Mouse (Mus musculus) heart, embryonic 14.5 days (tissue): ENCODE measurements around the gene Tmem110. TPM values are rescaled to one million over a fixed set of nuclear protein-coding genes. Genes with fewer than 3 reads are reported as not detected.

Experiments
- ATAC-seq: fragments of 200-750 bp; cut with Nextera tagmentation; 2 replicates; pipeline ENCODE4 v1.8.0; 2017; ENCODE audit warnings: low read depth, moderate TSS enrichment; ENCODE audit not compliant: insufficient number of reproducible peaks, insufficient read depth, low FRiP score
- H3K27ac ChIP-seq, 2 experiments: fragments of 200-500 bp in 1 of 2; fragments of 300-500 bp in 1 of 2; sonication (generic) in 1 of 2; replicated peaks in 1 of 2; 2 replicates each; pipeline ENCODE4 v1.5.1; 2012 to 2014; ENCODE audit warnings: low read depth in 2 of 2, low read length in 2 of 2, control low read depth in 1 of 2, mild to moderate bottlenecking in 1 of 2, mixed read lengths in 1 of 2; ENCODE audit not compliant: control insufficient read depth in 1 of 2, insufficient read depth in 1 of 2
- H3K27me3 ChIP-seq: fragments of 300-500 bp; sonication (generic); 2 replicates; pipeline ENCODE4 v1.6.1; 2014; ENCODE audit warnings: mild to moderate bottlenecking, low read length, control low read depth; ENCODE audit not compliant: control insufficient read depth, insufficient read depth
- H3K36me3 ChIP-seq: fragments of 300-500 bp; sonication (generic); 2 replicates; pipeline ENCODE4 v1.6.1; 2014; ENCODE audit warnings: mild to moderate bottlenecking, control low read depth, low read length, mixed read lengths; ENCODE audit not compliant: control insufficient read depth, insufficient read depth
- H3K4me1 ChIP-seq, 2 experiments: fragments of 200-500 bp in 1 of 2; fragments of 300-500 bp in 1 of 2; sonication (generic) in 1 of 2; 2 replicates each; pipeline ENCODE4 v1.6.1; 2012 to 2014; ENCODE audit warnings: low read length in 2 of 2, control low read depth in 1 of 2, mixed read lengths in 1 of 2; ENCODE audit not compliant: control insufficient read depth in 2 of 2, insufficient read depth in 2 of 2
- H3K4me2 ChIP-seq: fragments of 300-500 bp; sonication (generic); 2 replicates; pipeline ENCODE4 v1.6.1; 2014; ENCODE audit warnings: mild to moderate bottlenecking, low read length
- H3K4me3 ChIP-seq, 2 experiments: fragments of 200-500 bp in 1 of 2; fragments of 300-500 bp in 1 of 2; sonication (generic) in 1 of 2; 2 replicates each; pipeline ENCODE4 v1.5.1; 2012 to 2014; ENCODE audit warnings: low read length in 2 of 2, mild to moderate bottlenecking in 2 of 2, control low read depth in 1 of 2, low read depth in 1 of 2, moderate library complexity in 1 of 2; ENCODE audit not compliant: control insufficient read depth in 1 of 2, insufficient read depth in 1 of 2
- H3K9ac ChIP-seq: fragments of 300-500 bp; sonication (generic); 2 replicates; pipeline ENCODE4 v1.6.1; 2014; ENCODE audit warnings: mild to moderate bottlenecking, low read length
- H3K9me3 ChIP-seq: fragments of 300-500 bp; sonication (generic); 2 replicates; pipeline ENCODE4 v1.6.1; 2016; ENCODE audit warnings: low read length, control low read depth; ENCODE audit not compliant: control insufficient read depth
- WGBS: fragments of 180-500 bp; shearing (Covaris S2); extraction: QIAGEN DNeasy Blood & Tissue Kit; methylation state at CpG from one replicate; pipeline ENCODE4 v1.1.7; 2014; 5-methylcytosine and 5-hydroxymethylcytosine counted together
- polyA plus RNA-seq: library from polyadenylated mRNA; unstranded; fragments of >200 nt; fragmentation: Nextera tagmentation; extraction: Ambion mirVana; gene quantifications from 2 replicates; pipeline ENCODE4 v1.2.1, GENCODE M21; 2014

Gene Tmem110
- polyA plus RNA-seq, 1 experiment from 2014 or later: 16.3 TPM

DNA sequence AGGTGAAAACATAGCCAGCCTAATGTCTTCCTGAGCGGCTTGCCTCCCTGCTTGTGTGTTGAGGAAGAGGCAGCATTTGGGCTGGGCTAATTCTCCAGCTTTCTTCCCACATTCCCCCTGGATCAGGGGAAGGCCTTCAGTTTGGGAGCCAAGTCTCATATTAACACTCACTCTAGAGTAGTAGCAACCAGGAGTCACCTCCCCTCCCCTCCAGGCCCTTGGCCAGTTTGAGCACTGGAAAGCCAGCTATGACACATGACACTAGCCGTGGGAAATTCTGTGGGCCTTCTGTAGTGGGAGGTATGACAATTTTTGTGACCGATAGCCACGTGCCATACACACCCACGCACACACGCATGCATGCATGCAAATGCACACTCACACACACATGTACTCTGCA lies 80.6 kb downstream of the Tmem110 start:
- Histone ChIP-seq H3K4me3 (no peak overlapping the region), H3K27me3 (no peaks in the 10 kb centered on the region), H3K9me3 (no peaks in the 10 kb centered on the region), H3K27ac (no peak overlapping the region), H3K4me2 (no peak overlapping the region), H3K36me3 (no peaks in the 10 kb centered on the region), H3K9ac (no peak overlapping the region), H3K4me1 (no peaks in the 10 kb centered on the region; a peak in 1 of 4 replicates)
- ATAC-seq: no peak
- WGBS: 83% methylated on average over 6 of the region's 6 CpGs

DNA sequence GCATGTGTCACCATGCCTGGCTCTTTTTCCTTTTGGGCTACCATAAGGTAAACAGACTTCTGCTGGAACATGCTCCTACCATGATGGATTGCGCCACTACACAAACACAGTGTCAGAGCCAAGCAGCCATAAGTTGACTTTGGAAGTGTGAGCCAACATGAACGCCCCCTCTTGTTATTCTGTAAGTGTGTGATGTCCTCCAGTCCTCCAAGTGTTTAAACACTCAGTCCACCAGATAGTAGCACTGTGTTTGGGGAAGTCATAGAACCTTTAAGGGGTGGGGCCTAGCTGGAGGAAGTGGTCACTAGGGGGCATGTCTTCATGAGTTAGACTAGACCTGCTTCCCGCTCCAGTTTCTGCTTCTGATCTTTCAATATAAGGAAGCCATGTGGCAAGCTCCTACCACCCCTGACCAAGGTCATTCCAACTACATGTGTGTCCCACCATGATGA lies 82.5 kb downstream of the Tmem110 start:
- no peaks in the 10 kb centered on the region for H3K27me3 ChIP-seq
- H3K4me3 ChIP-seq: no peak overlapping the region
- H3K4me2 ChIP-seq: no peak overlapping the region
- 82% methylated on average over 3 of the region's 3 CpGs for WGBS
- no peaks in the 10 kb centered on the region; a peak in 1 of 4 replicates for H3K4me1 ChIP-seq
- ATAC-seq: no peak
- H3K9ac ChIP-seq: no peak overlapping the region
- H3K27ac ChIP-seq: no peak overlapping the region
- no peaks in the 10 kb centered on the region for H3K9me3 ChIP-seq
- H3K36me3 ChIP-seq: no peaks in the 10 kb centered on the region

DNA sequence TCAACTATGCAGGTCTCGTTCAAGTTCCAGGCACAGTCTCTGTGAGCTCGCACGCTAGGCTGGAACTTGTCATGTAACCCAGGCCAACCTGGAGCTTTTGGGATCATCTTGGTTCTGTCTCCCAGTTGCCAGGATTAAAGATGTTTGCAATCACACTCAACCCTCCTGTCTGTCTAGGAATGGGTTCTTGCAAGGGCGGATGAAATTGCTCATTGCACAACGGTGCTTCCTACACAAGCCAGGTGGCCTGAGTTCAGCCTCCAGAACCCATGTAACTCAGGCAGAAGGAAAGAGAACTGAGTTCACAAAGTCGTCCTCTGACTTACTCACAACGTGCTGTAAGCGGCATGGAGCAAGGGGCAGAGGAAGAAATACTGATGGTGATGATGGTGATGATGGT lies 85.8 kb downstream of the Tmem110 start:
- Histone ChIP-seq H3K36me3 (no peaks in the 10 kb centered on the region), H3K4me1 (no peaks in the 10 kb centered on the region; a peak in 1 of 4 replicates), H3K9ac (no peak overlapping the region), H3K4me2 (no peak overlapping the region), H3K9me3 (no peaks in the 10 kb centered on the region), H3K27me3 (no peaks in the 10 kb centered on the region), H3K4me3 (no peak overlapping the region), H3K27ac (no peak overlapping the region)
- 81% methylated on average over 8 of the region's 8 CpGs for WGBS
- ATAC-seq: no peak

DNA sequence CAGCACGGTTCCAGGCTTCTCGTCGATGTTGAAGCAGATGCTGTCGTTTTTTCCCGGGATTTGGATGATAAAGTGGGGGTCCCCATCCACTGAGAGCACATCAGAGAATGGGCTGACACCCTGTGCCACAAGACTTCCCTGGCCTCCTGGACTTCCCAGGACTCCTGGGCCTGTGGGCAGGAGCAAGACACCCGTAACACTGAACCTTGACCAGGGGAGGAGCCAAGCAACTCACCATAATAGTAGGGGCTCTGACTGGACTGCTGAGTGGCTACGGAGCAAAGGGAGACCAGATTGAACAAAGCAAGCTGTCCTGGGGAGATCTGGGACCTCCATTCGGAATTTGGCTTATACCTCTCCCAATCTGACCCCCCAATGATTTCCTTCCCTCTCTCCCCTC lies 87.3 kb downstream of the Tmem110 start:
- ATAC-seq: no peak
- Histone ChIP-seq H3K4me1 (no peaks in the 10 kb centered on the region), H3K4me3 (no peak overlapping the region), H3K27me3 (no peaks in the 10 kb centered on the region), H3K36me3 (no peaks in the 10 kb centered on the region), H3K9me3 (no peaks in the 10 kb centered on the region), H3K27ac (no peak overlapping the region), H3K4me2 (no peak overlapping the region), H3K9ac (no peak overlapping the region)
- 73% methylated on average over 8 of the region's 8 CpGs for WGBS

DNA sequence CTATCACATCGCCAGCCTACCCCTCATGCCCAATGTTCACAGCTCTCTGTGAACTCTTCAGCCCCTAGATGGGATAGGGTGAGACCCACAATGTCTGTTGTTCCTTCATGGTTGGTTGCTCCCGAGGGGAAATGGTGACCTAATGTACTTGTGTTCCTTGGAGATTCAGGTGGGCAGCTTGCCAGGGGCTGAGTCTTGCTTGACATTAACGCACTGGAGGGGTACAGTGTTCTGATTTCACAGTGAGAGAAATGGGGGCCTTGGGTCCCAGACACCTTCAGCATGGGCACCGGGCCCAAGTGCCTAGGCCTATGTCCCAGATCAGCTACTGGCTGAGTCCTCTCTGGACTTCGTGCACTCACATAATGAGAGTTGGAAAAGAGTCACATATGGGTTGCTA lies 88.0 kb downstream of the Tmem110 start:
- H3K27ac ChIP-seq: no peak overlapping the region
- 72% methylated on average over 5 of the region's 5 CpGs for WGBS
- no peaks in the 10 kb centered on the region for H3K9me3 ChIP-seq
- H3K4me3 ChIP-seq: no peak overlapping the region
- H3K27me3 ChIP-seq: no peaks in the 10 kb centered on the region
- H3K4me2 ChIP-seq: no peak overlapping the region
- no peaks in the 10 kb centered on the region for H3K36me3 ChIP-seq
- H3K9ac ChIP-seq: no peak overlapping the region
- ATAC-seq: no peak
- no peaks in the 10 kb centered on the region for H3K4me1 ChIP-seq

DNA sequence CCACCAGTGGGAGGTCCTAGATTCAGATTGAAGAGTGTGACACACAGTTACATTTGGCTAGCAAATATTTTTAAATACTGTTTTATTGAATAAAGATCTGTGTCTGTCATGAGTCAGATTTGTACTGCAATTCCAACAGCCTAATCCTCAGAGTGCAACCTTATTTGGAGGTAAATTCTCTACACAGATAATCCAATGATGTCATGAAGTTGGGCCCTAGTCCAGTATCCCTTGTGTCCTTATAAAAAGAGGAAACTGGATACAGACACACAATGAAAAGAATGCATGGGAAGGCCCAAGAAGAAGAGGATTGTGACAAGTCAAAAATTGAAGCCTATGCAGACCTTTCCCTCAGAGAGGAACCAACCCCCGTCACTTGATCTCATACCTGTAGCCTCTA lies 91.1 kb downstream of the Tmem110 start:
- no peak overlapping the region for H3K4me3 ChIP-seq
- 76% methylated on average over 1 of the region's 1 CpGs for WGBS
- no peak overlapping the region for H3K9ac ChIP-seq
- H3K27ac ChIP-seq: no peak overlapping the region
- H3K9me3 ChIP-seq: no peaks in the 10 kb centered on the region
- no peaks in the 10 kb centered on the region for H3K4me1 ChIP-seq
- H3K4me2 ChIP-seq: no peak overlapping the region
- ATAC-seq: no peak
- no peaks in the 10 kb centered on the region for H3K36me3 ChIP-seq
- H3K27me3 ChIP-seq: no peaks in the 10 kb centered on the region

DNA sequence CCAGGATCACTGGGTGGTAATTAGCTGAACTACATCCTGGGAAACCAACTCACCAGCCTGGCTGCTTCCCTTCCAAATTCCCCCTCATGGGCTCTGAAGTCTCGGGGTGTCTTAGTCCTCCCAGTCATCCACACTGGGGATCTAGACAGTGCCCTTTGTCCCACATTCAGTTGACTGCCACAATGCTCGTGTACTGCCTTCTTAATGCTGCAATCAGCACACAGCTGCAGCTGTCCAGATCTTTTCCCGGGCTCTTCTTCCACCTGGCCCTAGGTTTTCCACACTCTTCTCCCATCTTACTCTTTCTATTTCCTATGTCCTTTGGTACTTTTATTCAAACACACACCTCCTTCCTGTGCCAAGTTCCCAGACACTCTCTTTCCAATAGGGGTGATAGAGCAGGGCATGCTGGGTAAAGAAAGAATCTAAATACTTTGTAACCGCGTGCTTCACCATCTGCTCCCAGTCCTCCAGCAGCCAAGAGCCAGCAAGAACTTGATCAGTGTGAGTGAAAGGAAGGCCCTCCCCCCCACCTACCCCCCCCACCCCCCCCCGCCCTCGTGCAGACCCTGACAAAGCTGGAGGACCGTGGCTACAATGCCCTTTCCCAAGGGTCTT lies 96.8 kb downstream of the Tmem110 start:
- H3K27ac ChIP-seq: no peak overlapping the region
- WGBS: 58% methylated on average over 8 of the region's 8 CpGs
- ATAC-seq: no peak

More for the DNA sequence above, 96.8 kb downstream of the Tmem110 start:
- Histone ChIP-seq H3K27me3 (no peaks in the 10 kb centered on the region), H3K9ac (no peak overlapping the region), H3K36me3 (no peaks in the 10 kb centered on the region), H3K4me2 (no peak overlapping the region), H3K9me3 (no peaks in the 10 kb centered on the region), H3K4me1 (no peaks in the 10 kb centered on the region; a peak in 1 of 4 replicates), H3K4me3 (no peak overlapping the region)
